Mouse (Mus musculus) heart, embryonic 14.5 days (tissue): ENCODE data around the gene Ogdh. TPM values are rescaled to one million over a fixed set of nuclear protein-coding genes. Genes with fewer than 3 reads are reported as not detected.

Experiments used
- ATAC-seq: fragments of 200-750 bp; cut with Nextera tagmentation; 2 replicates; pipeline ENCODE4 v1.8.0; 2017; ENCODE audit warnings: low read depth, moderate TSS enrichment; ENCODE audit not compliant: insufficient number of reproducible peaks, insufficient read depth, low FRiP score
- H3K27ac ChIP-seq, 2 experiments: fragments of 200-500 bp in 1 of 2; fragments of 300-500 bp in 1 of 2; sonication (generic) in 1 of 2; replicated peaks in 1 of 2; 2 replicates each; pipeline ENCODE4 v1.5.1; 2012 to 2014; ENCODE audit warnings: low read depth in 2 of 2, low read length in 2 of 2, control low read depth in 1 of 2, mild to moderate bottlenecking in 1 of 2, mixed read lengths in 1 of 2; ENCODE audit not compliant: control insufficient read depth in 1 of 2, insufficient read depth in 1 of 2
- H3K27me3 ChIP-seq: fragments of 300-500 bp; sonication (generic); 2 replicates; pipeline ENCODE4 v1.6.1; 2014; ENCODE audit warnings: mild to moderate bottlenecking, low read length, control low read depth; ENCODE audit not compliant: control insufficient read depth, insufficient read depth
- H3K36me3 ChIP-seq: fragments of 300-500 bp; sonication (generic); 2 replicates; pipeline ENCODE4 v1.6.1; 2014; ENCODE audit warnings: mild to moderate bottlenecking, control low read depth, low read length, mixed read lengths; ENCODE audit not compliant: control insufficient read depth, insufficient read depth
- H3K4me1 ChIP-seq, 2 experiments: fragments of 200-500 bp in 1 of 2; fragments of 300-500 bp in 1 of 2; sonication (generic) in 1 of 2; 2 replicates each; pipeline ENCODE4 v1.6.1; 2012 to 2014; ENCODE audit warnings: low read length in 2 of 2, control low read depth in 1 of 2, mixed read lengths in 1 of 2; ENCODE audit not compliant: control insufficient read depth in 2 of 2, insufficient read depth in 2 of 2
- H3K4me2 ChIP-seq: fragments of 300-500 bp; sonication (generic); 2 replicates; pipeline ENCODE4 v1.6.1; 2014; ENCODE audit warnings: mild to moderate bottlenecking, low read length
- H3K4me3 ChIP-seq, 2 experiments: fragments of 200-500 bp in 1 of 2; fragments of 300-500 bp in 1 of 2; sonication (generic) in 1 of 2; 2 replicates each; pipeline ENCODE4 v1.5.1; 2012 to 2014; ENCODE audit warnings: low read length in 2 of 2, mild to moderate bottlenecking in 2 of 2, control low read depth in 1 of 2, low read depth in 1 of 2, moderate library complexity in 1 of 2; ENCODE audit not compliant: control insufficient read depth in 1 of 2, insufficient read depth in 1 of 2
- H3K9ac ChIP-seq: fragments of 300-500 bp; sonication (generic); 2 replicates; pipeline ENCODE4 v1.6.1; 2014; ENCODE audit warnings: mild to moderate bottlenecking, low read length
- H3K9me3 ChIP-seq: fragments of 300-500 bp; sonication (generic); 2 replicates; pipeline ENCODE4 v1.6.1; 2016; ENCODE audit warnings: low read length, control low read depth; ENCODE audit not compliant: control insufficient read depth
- WGBS: fragments of 180-500 bp; shearing (Covaris S2); extraction: QIAGEN DNeasy Blood & Tissue Kit; methylation state at CpG from one replicate; pipeline ENCODE4 v1.1.7; 2014; 5-methylcytosine and 5-hydroxymethylcytosine counted together
- polyA plus RNA-seq: library from polyadenylated mRNA; unstranded; fragments of >200 nt; fragmentation: Nextera tagmentation; extraction: Ambion mirVana; gene quantifications from 2 replicates; pipeline ENCODE4 v1.2.1, GENCODE M21; 2014

Gene Ogdh
- polyA plus RNA-seq, 1 experiment from 2014 or later: 245 TPM

- Histone ChIP-seq H3K9ac (no peak overlapping the region), H3K27ac (no peak overlapping the region), H3K9me3 (peaks cover 8% of the 10 kb centered on the region; the same call in 1 of the 2 replicates), H3K27me3 (no peaks in the 10 kb centered on the region), H3K36me3 (no peaks in the 10 kb centered on the region), H3K4me3 (no peak overlapping the region), H3K4me1 (no peaks in the 10 kb centered on the region), H3K4me2 (no peak overlapping the region)
- 71% methylated on average over 3 of the region's 3 CpGs for WGBS
- ATAC-seq: no peak
Measured at GRCm38 (mm10) chr11:6282940-6283339, 8.5 kb upstream of the Ogdh start.

GRCm38 (mm10) chr11:6290138-6290537 lies 1.3 kb upstream of the Ogdh start:
- H3K9me3 ChIP-seq: no peaks in the 10 kb centered on the region
- H3K4me2 ChIP-seq: no peak overlapping the region
- no peaks in the 10 kb centered on the region for H3K36me3 ChIP-seq
- peaks cover 0 to 17% of the 10 kb centered on the region in 2 experiments; a peak in 3 of 4 replicates for H3K4me1 ChIP-seq
- no peak overlapping the region for H3K27ac ChIP-seq
- no peak overlapping the region for H3K4me3 ChIP-seq
- WGBS: 83% methylated on average over 3 of the region's 3 CpGs
- no peak overlapping the region for H3K9ac ChIP-seq
- no peaks in the 10 kb centered on the region for H3K27me3 ChIP-seq
- ATAC-seq: no peak

- H3K4me1 ChIP-seq: peaks cover 0 to 17% of the 10 kb centered on the region in 2 experiments; a peak in 3 of 4 replicates
Measured at GRCm38 (mm10) chr11:6290883-6291282, 550 bp upstream of the Ogdh start.

GRCm38 (mm10) chr11:6292116-6292987 lies 919 bp downstream of the Ogdh start:
- Histone ChIP-seq H3K9me3 (no peaks in the 10 kb centered on the region), H3K4me2 (peak overlapping the region; percentile 69), H3K9ac (peak overlapping the region; percentile 87), H3K27ac (peak overlapping the region; percentile 97 to 98), H3K27me3 (no peaks in the 10 kb centered on the region), H3K4me3 (peak overlapping the region; percentile 61 to 78), H3K36me3 (peaks cover 6% of the 10 kb centered on the region), H3K4me1 (peaks cover 0 to 17% of the 10 kb centered on the region in 2 experiments; a peak in 3 of 4 replicates)
- ATAC-seq: peak; percentile 24; the same call in 1 of the 2 replicates
- WGBS: 6% methylated on average over 33 of the region's 33 CpGs

More at GRCm38 (mm10) chr11:6290883-6291282, 550 bp upstream of the Ogdh start:
- WGBS: 33% methylated on average over 3 of the region's 3 CpGs
- H3K4me2 ChIP-seq: peak overlapping the region; percentile 69
- H3K36me3 ChIP-seq: no peaks in the 10 kb centered on the region
- peak overlapping the region; percentile 61 to 78 for H3K4me3 ChIP-seq
- H3K9me3 ChIP-seq: no peaks in the 10 kb centered on the region
- H3K9ac ChIP-seq: peak overlapping the region; percentile 87
- ATAC-seq: no peak
- H3K27ac ChIP-seq: peak overlapping the region; percentile 66 to 97; a peak in 3 of 4 replicates
- H3K27me3 ChIP-seq: no peaks in the 10 kb centered on the region

GRCm38 (mm10) chr11:6292988-6293349 lies 1.5 kb downstream of the Ogdh start:
- H3K27me3 ChIP-seq: no peaks in the 10 kb centered on the region
- no peaks in the 10 kb centered on the region for H3K9me3 ChIP-seq
- H3K27ac ChIP-seq: peak overlapping the region; percentile 97 to 98
- H3K36me3 ChIP-seq: peaks cover 12% of the 10 kb centered on the region
- peak overlapping the region; percentile 87; the same call in 1 of the 2 replicates for H3K9ac ChIP-seq
- peak overlapping the region; percentile 69 for H3K4me2 ChIP-seq
- ATAC-seq: no peak
- peak overlapping the region; percentile 61 to 78; a peak in 3 of 4 replicates for H3K4me3 ChIP-seq
- H3K4me1 ChIP-seq: peaks cover 0 to 17% of the 10 kb centered on the region in 2 experiments; a peak in 3 of 4 replicates
- WGBS: 88% methylated on average over 4 of the region's 4 CpGs

- Histone ChIP-seq H3K9ac (no peak overlapping the region), H3K4me1 (peaks cover 0 to 17% of the 10 kb centered on the region in 2 experiments; a peak in 3 of 4 replicates), H3K36me3 (peaks cover 18% of the 10 kb centered on the region), H3K27me3 (no peaks in the 10 kb centered on the region), H3K27ac (no peak overlapping the region), H3K9me3 (no peaks in the 10 kb centered on the region), H3K4me2 (peak overlapping the region; percentile 69), H3K4me3 (no peak overlapping the region)
- no peak for ATAC-seq
- 95% methylated on average over 2 of the region's 2 CpGs for WGBS
Measured at GRCm38 (mm10) chr11:6293601-6294000, 2.2 kb downstream of the Ogdh start.

GRCm38 (mm10) chr11:6294632-6295031 lies 3.2 kb downstream of the Ogdh start:
- Histone ChIP-seq H3K36me3 (peaks cover 28% of the 10 kb centered on the region), H3K4me2 (no peak overlapping the region), H3K9ac (no peak overlapping the region), H3K9me3 (no peaks in the 10 kb centered on the region), H3K4me1 (peaks cover 0 to 17% of the 10 kb centered on the region in 2 experiments; a peak in 3 of 4 replicates), H3K27me3 (no peaks in the 10 kb centered on the region), H3K4me3 (no peak overlapping the region), H3K27ac (no peak overlapping the region)
- 86% methylated on average over 4 of the region's 4 CpGs for WGBS
- no peak for ATAC-seq
